Mouse (Mus musculus) heart, postnatal 0 days (tissue): ENCODE measurements around the gene Cabp4. TPM values are rescaled to one million over a fixed set of nuclear protein-coding genes. Genes with fewer than 3 reads are reported as not detected.

Experiments used
- ATAC-seq: fragments of 200-750 bp; cut with Nextera tagmentation; 2 replicates; pipeline ENCODE4 v1.8.0; 2017; ENCODE audit warnings: low read depth, moderate number of reproducible peaks, moderate library complexity; ENCODE audit not compliant: insufficient read depth
- DNase-seq: peaks from one replicate; pipeline ENCODE4 v3.0.0-alpha.2; 2016; ENCODE audit warnings: low spot score
- H3K27ac ChIP-seq: fragments of 300-500 bp; sonication (generic); 2 replicates; pipeline ENCODE4 v1.5.1; 2014; ENCODE audit warnings: low read depth, mild to moderate bottlenecking
- H3K27me3 ChIP-seq: fragments of 300-500 bp; sonication (generic); 2 replicates; pipeline ENCODE4 v1.6.1; 2014; ENCODE audit warnings: low read length, mixed read lengths; ENCODE audit not compliant: control insufficient read depth, insufficient read depth
- H3K36me3 ChIP-seq: fragments of 300-500 bp; sonication (generic); replicated peaks from 2 replicates; pipeline ENCODE4 v1.6.1; 2014; ENCODE audit warnings: low read length, mixed read lengths; ENCODE audit not compliant: control insufficient read depth, insufficient read depth
- H3K4me1 ChIP-seq: fragments of 300-500 bp; sonication (generic); 2 replicates; pipeline ENCODE4 v1.6.1; 2014; ENCODE audit warnings: antibody characterized with exemption; ENCODE audit not compliant: control insufficient read depth, insufficient read depth
- H3K4me2 ChIP-seq: fragments of 300-500 bp; sonication (generic); 2 replicates; pipeline ENCODE4 v1.6.1; 2014; ENCODE audit warnings: low read depth, mild to moderate bottlenecking, low read length, moderate library complexity
- H3K4me3 ChIP-seq: fragments of 300-500 bp; sonication (generic); 2 replicates; pipeline ENCODE4 v1.5.1; 2014; ENCODE audit warnings: low read depth, low read length
- H3K9ac ChIP-seq: fragments of 300-500 bp; sonication (generic); replicated peaks from 2 replicates; pipeline ENCODE4 v1.6.1; 2014; ENCODE audit warnings: low read depth, low read length, mixed read lengths
- H3K9me3 ChIP-seq: fragments of 300-500 bp; sonication (generic); replicated peaks from 2 replicates; pipeline ENCODE4 v1.6.1; 2016; ENCODE audit warnings: low read length; ENCODE audit not compliant: control insufficient read depth
- CTCF ChIP-seq: IDR thresholded peaks from 2 replicates; pipeline ENCODE4 v1.5.1; 2016; ENCODE audit warnings: antibody characterized with exemption, control low read depth, low read depth
- EP300 ChIP-seq: IDR thresholded peaks from 2 replicates; pipeline ENCODE4 v1.6.1; 2016; ENCODE audit warnings: antibody characterized with exemption, low read depth
- WGBS: fragments of 180-500 bp; shearing (Covaris S2); extraction: QIAGEN DNeasy Blood & Tissue Kit; methylation state at CpG from one replicate; pipeline ENCODE4 v1.1.7; 2014; 5-methylcytosine and 5-hydroxymethylcytosine counted together
- polyA plus RNA-seq: library from polyadenylated mRNA; unstranded; fragments of >200 nt; fragmentation: Nextera tagmentation; extraction: Ambion mirVana; gene quantifications from 2 replicates; pipeline ENCODE4 v1.2.1, GENCODE M21; 2015
- total RNA-seq: library from RNA; depleted of rRNA; stranded (reverse); fragments of >200 nt; gene quantifications from 2 replicates; pipeline ENCODE4 v1.2.3, GENCODE M21; 2014; ENCODE audit warnings: low replicate concordance

Cabp4 gene
- total and polyA plus RNA-seq, 2 experiments from 2014 or later: 0.11 TPM; not detected in 1

- no peak overlapping the region for H3K9ac ChIP-seq
- H3K36me3 ChIP-seq: no peaks in the 10 kb centered on the region
- H3K4me1 ChIP-seq: peaks cover 13% of the 10 kb centered on the region
- ATAC-seq (no peak), DNase-seq (no peak)
- H3K9me3 ChIP-seq: no peaks in the 10 kb centered on the region
- no peak overlapping the region for H3K4me3 ChIP-seq
- H3K4me2 ChIP-seq: no peak overlapping the region
- TF ChIP-seq EP300: no peak
- TF ChIP-seq CTCF: no peak
- WGBS: 67% methylated on average over 16 of the region's 16 CpGs
- H3K27me3 ChIP-seq: no peaks in the 10 kb centered on the region
- H3K27ac ChIP-seq: peak overlapping the region; percentile 2; the same call in 1 of the 2 replicates
These were observed 991 bp upstream of the Cabp4 start for GRCm38 (mm10) chr19:4144550-4145498.

- H3K27ac ChIP-seq: no peak overlapping the region
- H3K36me3 ChIP-seq: no peaks in the 10 kb centered on the region
- H3K27me3 ChIP-seq: no peaks in the 10 kb centered on the region
- DNase-seq (no peak), ATAC-seq (no peak)
- no peak overlapping the region for H3K9ac ChIP-seq
- no peaks in the 10 kb centered on the region for H3K9me3 ChIP-seq
- H3K4me2 ChIP-seq: no peak overlapping the region
- TF ChIP-seq EP300: no peak
- TF ChIP-seq CTCF: no peak
- no peak overlapping the region for H3K4me3 ChIP-seq
- 87% methylated on average over 18 of the region's 18 CpGs for WGBS
- no peaks in the 10 kb centered on the region for H3K4me1 ChIP-seq
These were observed 1.2 kb downstream of the Cabp4 start for GRCm38 (mm10) chr19:4142416-4143173.

DNA sequence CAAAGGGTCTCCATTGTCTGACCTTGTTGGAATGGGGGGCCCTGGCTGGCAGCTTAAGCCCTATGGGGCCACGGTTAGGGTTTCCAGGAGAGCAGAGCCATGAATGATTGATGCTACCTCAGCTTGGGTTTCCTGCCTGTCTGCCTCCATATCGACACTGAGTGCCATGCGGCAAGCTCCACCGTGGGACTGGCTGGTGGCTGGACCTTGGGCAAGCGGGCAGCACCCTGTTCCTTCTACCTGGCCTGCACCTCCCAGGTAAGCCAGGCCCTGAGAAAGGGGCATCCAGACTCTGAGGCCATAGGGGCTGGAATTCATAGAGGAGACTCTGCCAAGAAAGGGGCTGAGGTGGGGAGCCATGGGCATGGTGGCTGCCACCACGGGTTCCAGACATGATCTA is 3.7 kb downstream of the Cabp4 start:
- H3K4me2 ChIP-seq: no peak overlapping the region
- TF ChIP-seq EP300 (no peak), CTCF (no peak)
- 69% methylated on average over 6 of the region's 6 CpGs for WGBS
- H3K9ac ChIP-seq: no peak overlapping the region
- H3K27me3 ChIP-seq: no peaks in the 10 kb centered on the region
- H3K36me3 ChIP-seq: no peaks in the 10 kb centered on the region
- DNase-seq (no peak), ATAC-seq (no peak)
- H3K27ac ChIP-seq: no peak overlapping the region
- no peaks in the 10 kb centered on the region for H3K4me1 ChIP-seq
- H3K9me3 ChIP-seq: no peaks in the 10 kb centered on the region
- no peak overlapping the region for H3K4me3 ChIP-seq

- Histone ChIP-seq H3K36me3 (no peaks in the 10 kb centered on the region), H3K27me3 (no peaks in the 10 kb centered on the region), H3K9me3 (no peaks in the 10 kb centered on the region), H3K27ac (no peak within 1 kb of the TSS), H3K9ac (no peak within 1 kb of the TSS), H3K4me3 (no peak within 1 kb of the TSS), H3K4me1 (no peaks in the 10 kb centered on the region), H3K4me2 (no peak within 1 kb of the TSS)
- TF ChIP-seq CTCF: no peak
- TF ChIP-seq EP300: no peak
- ATAC-seq (no peak), DNase-seq (no peak)
- WGBS: 73% methylated on average over 2 of the region's 2 CpGs
These were observed 4.4 kb downstream of the Cabp4 start, which contains the start of gene Gpr152 for GRCm38 (mm10) chr19:4139446-4139845. Gpr152 (plus strand) TSS chr19:4139787.

GRCm38 (mm10) chr19:4137913-4138312 is 5.9 kb downstream of the Cabp4 start:
- DNase-seq (no peak), ATAC-seq (no peak)
- no peaks in the 10 kb centered on the region for H3K27me3 ChIP-seq
- no peaks in the 10 kb centered on the region for H3K9me3 ChIP-seq
- H3K4me3 ChIP-seq: no peak overlapping the region
- H3K4me2 ChIP-seq: no peak overlapping the region
- no peaks in the 10 kb centered on the region for H3K4me1 ChIP-seq
- H3K9ac ChIP-seq: no peak overlapping the region
- TF ChIP-seq CTCF: no peak
- no peak for TF ChIP-seq EP300
- H3K27ac ChIP-seq: no peak overlapping the region
- 82% methylated on average over 5 of the region's 5 CpGs for WGBS
- peaks cover 4% of the 10 kb centered on the region for H3K36me3 ChIP-seq
